In genomic region chr13:37801101-37802075, GRCm38 (mm10) we compare ENCODE assay signal across 14 mouse cellular contexts. TPM values are rescaled to one million over a fixed set of nuclear protein-coding genes. Genes with fewer than 3 reads are reported as not detected.
DNase-seq lines count a peak whose midpoint lies in the region; ATAC-seq and TF ChIP-seq lines count a peak whose summit lies in the region.
"Had no signal": no experiment of that assay in that cellular context is flagged by ENCODE, and none has a peak within 500 bp of the region (broad histone marks: within the 10 kb centered on the region; RNA-seq: fewer than 3 reads in every experiment).

No protein-coding gene starts in this region.

- DNase-seq in thymus, postnatal 25 days: peak; percentile 81
- no peak for DNase-seq in layer of hippocampus, adult 9-10 months (ENCODE audit: low spot score)
- DNase-seq in right cerebral cortex, postnatal 36 days (ENCODE audit: low spot score in 2 of 2): no peak
- DNase-seq: adrenal gland, postnatal 36 days; cerebellum, postnatal 25 days; kidney, adult 18-20 months; lung, postnatal 36 days had no signal

- no peak overlapping the region for H3K4me3 ChIP-seq in intestine, embryonic 15.5 days (replicated peaks)
- no peak overlapping the region for H3K4me3 ChIP-seq in intestine, postnatal 0 days (ENCODE audit: low read depth, low read length)
- no peak overlapping the region for H3K4me3 ChIP-seq in hindbrain, embryonic 12.5 days
- H3K4me3 ChIP-seq: forebrain, embryonic 13.5 days; neural tube, embryonic 15.5 days had no signal

- no peaks in the 10 kb centered on the region for H3K9me3 ChIP-seq in intestine, embryonic 15.5 days
- H3K9me3 ChIP-seq in intestine, postnatal 0 days (ENCODE audit: control insufficient read depth): no peaks in the 10 kb centered on the region
- no peaks in the 10 kb centered on the region for H3K9me3 ChIP-seq in hindbrain, embryonic 12.5 days (replicated peaks)
- H3K9me3 ChIP-seq: forebrain, embryonic 13.5 days; neural tube, embryonic 15.5 days had no signal

- 59% methylated on average over 11 of the region's 11 CpGs for WGBS in intestine, embryonic 15.5 days
- 60% methylated on average over 11 of the region's 11 CpGs for WGBS in intestine, postnatal 0 days
- 57% methylated on average over 11 of the region's 11 CpGs for WGBS in hindbrain, embryonic 12.5 days

- H3K36me3 ChIP-seq in intestine, embryonic 15.5 days: no peaks in the 10 kb centered on the region
- H3K36me3 ChIP-seq in intestine, postnatal 0 days (ENCODE audit: control insufficient read depth, insufficient read depth): no peaks in the 10 kb centered on the region
- H3K36me3 ChIP-seq in hindbrain, embryonic 12.5 days: no peaks in the 10 kb centered on the region
- H3K36me3 ChIP-seq: neural tube, embryonic 15.5 days had no signal

- no peak for ATAC-seq in intestine, embryonic 15.5 days
- no peak for ATAC-seq in intestine, postnatal 0 days
- ATAC-seq in erythroblast, adult 5-6 weeks (replicated peaks; ENCODE audit: low FRiP score, poor library complexity, severe bottlenecking): peak; percentile 62
- ATAC-seq in megakaryocyte-erythroid progenitor cell, adult 5-6 weeks (replicated peaks; ENCODE audit: low FRiP score, low TSS enrichment, poor library complexity, severe bottlenecking): peak; percentile 91
- no peak for ATAC-seq in hindbrain, embryonic 12.5 days (ENCODE audit: low FRiP score)

- peak overlapping the region; percentile 54; the same call in 1 of the 2 replicates for H3K27ac ChIP-seq in intestine, embryonic 15.5 days
- H3K27ac ChIP-seq in intestine, postnatal 0 days (ENCODE audit: low read depth, low read length): no peak overlapping the region
- H3K27ac ChIP-seq in hindbrain, embryonic 12.5 days: no peak overlapping the region
- H3K27ac ChIP-seq: forebrain, embryonic 13.5 days; neural tube, embryonic 15.5 days had no signal

- H3K4me2 ChIP-seq in intestine, embryonic 15.5 days (replicated peaks): no peak overlapping the region
- no peak overlapping the region for H3K4me2 ChIP-seq in intestine, postnatal 0 days (replicated peaks; ENCODE audit: low read depth)
- H3K4me2 ChIP-seq in hindbrain, embryonic 12.5 days (replicated peaks): no peak overlapping the region
- H3K4me2 ChIP-seq: forebrain, embryonic 13.5 days; neural tube, embryonic 15.5 days had no signal

- H3K9ac ChIP-seq in intestine, embryonic 15.5 days: no peak overlapping the region
- no peak overlapping the region for H3K9ac ChIP-seq in intestine, postnatal 0 days (ENCODE audit: low read depth, low read length)
- no peak overlapping the region for H3K9ac ChIP-seq in hindbrain, embryonic 12.5 days
- H3K9ac ChIP-seq: forebrain, embryonic 13.5 days; neural tube, embryonic 15.5 days had no signal

- peaks cover 13% of the 10 kb centered on the region for H3K4me1 ChIP-seq in intestine, embryonic 15.5 days (replicated peaks)
- peaks cover 6% of the 10 kb centered on the region; the same call in 1 of the 2 replicates for H3K4me1 ChIP-seq in intestine, postnatal 0 days (replicated peaks; ENCODE audit: control insufficient read depth, insufficient read depth, low read length)
- H3K4me1 ChIP-seq in hindbrain, embryonic 12.5 days: peaks cover 7% of the 10 kb centered on the region; the same call in 1 of the 2 replicates

- H3K27me3 ChIP-seq in intestine, embryonic 15.5 days (replicated peaks): no peaks in the 10 kb centered on the region
- H3K27me3 ChIP-seq in intestine, postnatal 0 days (replicated peaks; ENCODE audit: control insufficient read depth, insufficient read depth, low read length): no peaks in the 10 kb centered on the region
- 0 out of 2 replicates have a peak, but pooled peaks cover 5% of the 10 kb centered on the region for H3K27me3 ChIP-seq in hindbrain, embryonic 12.5 days
- H3K27me3 ChIP-seq: neural tube, embryonic 15.5 days had no signal

- TF ChIP-seq CTCF in intestine, postnatal 0 days (IDR thresholded peaks at IDR 0.05; ENCODE audit: low read depth): no peak

RNA-seq across cellular contexts. Expression of gene Rreb1, which starts 23.2 kb away (rescaled TPM):
- polyA plus RNA-seq in intestine, embryonic 15.5 days (2015; fragmentation: Nextera tagmentation; extraction: Ambion mirVana): 16.1 and 16.5 TPM in 2 replicates
- polyA plus RNA-seq in intestine, postnatal 0 days (2015; fragmentation: Nextera tagmentation; extraction: Ambion mirVana): 9.6 and 10.6 TPM in 2 replicates
- total RNA-seq in erythroblast, adult 5-6 weeks (2015; ENCODE audit: low replicate concordance): 9.2 and 11.7 TPM in 2 replicates
- 2.4 and 8.2 TPM in 2 replicates for total RNA-seq in erythroblast, adult 5-6 weeks (2017; ENCODE audit: low replicate concordance)
- total RNA-seq in megakaryocyte-erythroid progenitor cell, adult 5-6 weeks (2014; fragmentation: Nextera tagmentation): 94.3 and 100 TPM in 2 replicates
- total RNA-seq in megakaryocyte-erythroid progenitor cell, adult 5-6 weeks (2017): 25.3 and 43.6 TPM in 2 replicates
- 6.1 and 6.4 TPM in 2 replicates for polyA plus RNA-seq in hindbrain, embryonic 12.5 days (2016; fragmentation: Nextera tagmentation; extraction: Ambion mirVana)

Comparison
In these comparisons a context has a peak if more than half of its experiments do, and no peak if none do; other contexts are left out.
1. ATAC-seq: peak in erythroblast, adult 5-6 weeks (single experiment) and megakaryocyte-erythroid progenitor cell, adult 5-6 weeks (single experiment); none in intestine, embryonic 15.5 days (single experiment), intestine, postnatal 0 days (single experiment) and hindbrain, embryonic 12.5 days (single experiment).